Mouse (Mus musculus): ENCODE measurements around the gene Car3.

- TF ChIP-seq CTCF (IDR thresholded peaks at IDR 0.05) (no peak), POLR2A (IDR thresholded peaks at IDR 0.05; ENCODE audit: insufficient read depth, low read depth, low read length) (no peak), EP300 (IDR thresholded peaks at IDR 0.05; ENCODE audit: insufficient read depth, low read depth, low read length) (no peak)
Measured at GRCm38 (mm10) chr3:14915355-14915754, 52.0 kb downstream of the Car3 start.
